Mouse (Mus musculus): ENCODE data around the gene Kidins220. TPM values are rescaled to one million over a fixed set of nuclear protein-coding genes. Genes with fewer than 3 reads are reported as not detected.

The Kidins220 gene
- polyA plus RNA-seq, 1 experiment from 2014 or later: 20.6 TPM

- Histone ChIP-seq H3K9ac (no peak overlapping the region), H3K27me3 (no peaks in the 10 kb centered on the region), H3K27ac (no peak overlapping the region), H3K4me3 (no peak overlapping the region), H3K36me3 (peaks cover 15% of the 10 kb centered on the region; the same call in 1 of the 2 replicates), H3K4me1 (no peaks in the 10 kb centered on the region), H3K4me2 (no peak overlapping the region), H3K9me3 (no peaks in the 10 kb centered on the region)
- WGBS: 76% methylated on average over 9 of the region's 9 CpGs
- ATAC-seq (ENCODE audit: borderline replicate concordance, extremely low read depth, low FRiP score, low TSS enrichment): no peak; the same call in 1 of the 2 replicates
Observed at GRCm38 (mm10) chr12:24942619-24943287, 32.0 kb upstream of the Kidins220 start.

DNA sequence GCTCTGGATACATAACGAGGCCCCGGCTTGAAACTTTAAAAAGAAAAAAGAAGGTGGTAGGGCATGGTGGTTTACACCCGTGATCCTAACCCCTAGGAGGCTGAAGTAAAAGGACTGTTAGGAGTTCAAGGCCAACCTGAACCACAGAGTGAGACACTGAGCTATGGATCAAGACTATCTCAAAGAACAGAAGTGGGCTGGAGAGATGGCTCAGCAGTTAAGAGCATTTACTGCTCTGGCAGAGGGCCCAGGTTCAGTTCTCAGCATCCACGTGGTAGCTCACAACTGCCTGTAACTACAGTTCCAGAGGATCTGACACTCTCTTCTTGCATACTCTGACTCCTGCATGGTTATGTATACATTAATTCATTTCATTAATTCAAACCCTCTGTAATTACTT lies 31.3 kb upstream of the Kidins220 start:
- no peaks in the 10 kb centered on the region for H3K4me1 ChIP-seq
- WGBS: 77% methylated on average over 4 of the region's 4 CpGs
- H3K27ac ChIP-seq: no peak overlapping the region
- H3K27me3 ChIP-seq: no peaks in the 10 kb centered on the region
- ATAC-seq (ENCODE audit: borderline replicate concordance, extremely low read depth, low FRiP score, low TSS enrichment): no peak
- H3K9me3 ChIP-seq: no peaks in the 10 kb centered on the region
- no peak overlapping the region for H3K9ac ChIP-seq
- no peak overlapping the region for H3K4me2 ChIP-seq
- H3K36me3 ChIP-seq: peaks cover 15% of the 10 kb centered on the region; the same call in 1 of the 2 replicates
- H3K4me3 ChIP-seq: no peak overlapping the region

DNA sequence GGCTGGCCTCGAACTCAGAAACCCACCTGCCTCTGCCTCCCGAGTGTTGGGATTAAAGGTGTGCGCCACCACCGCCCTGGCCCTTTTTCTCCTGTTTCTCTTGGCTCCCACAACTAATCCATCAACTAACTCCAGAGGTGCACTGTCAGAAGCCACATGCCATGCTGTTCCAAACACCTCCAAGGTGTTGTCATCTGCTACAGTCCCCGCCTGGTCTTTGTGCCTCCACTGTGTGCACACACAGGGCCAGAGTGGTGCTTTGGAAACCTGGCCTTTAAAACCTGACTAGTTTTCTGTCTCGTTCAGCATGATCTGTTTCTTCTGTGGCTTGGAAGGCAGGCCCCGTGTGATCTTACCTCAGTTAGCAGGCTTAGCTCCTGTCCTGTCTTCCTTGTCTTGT lies 30.1 kb upstream of the Kidins220 start:
- Histone ChIP-seq H3K36me3 (peaks cover 17% of the 10 kb centered on the region; the same call in 1 of the 2 replicates), H3K9ac (no peak overlapping the region), H3K4me2 (no peak overlapping the region), H3K27ac (no peak overlapping the region), H3K9me3 (no peaks in the 10 kb centered on the region), H3K4me1 (no peaks in the 10 kb centered on the region), H3K4me3 (no peak overlapping the region), H3K27me3 (no peaks in the 10 kb centered on the region)
- no peak for ATAC-seq (ENCODE audit: borderline replicate concordance, extremely low read depth, low FRiP score, low TSS enrichment)
- 73% methylated on average over 7 of the region's 7 CpGs for WGBS

GRCm38 (mm10) chr12:24947065-24947464 lies 27.7 kb upstream of the Kidins220 start:
- H3K4me1 ChIP-seq: no peaks in the 10 kb centered on the region
- no peak overlapping the region for H3K27ac ChIP-seq
- no peak overlapping the region for H3K9ac ChIP-seq
- 80% methylated on average over 14 of the region's 14 CpGs for WGBS
- H3K9me3 ChIP-seq: no peaks in the 10 kb centered on the region
- H3K27me3 ChIP-seq: no peaks in the 10 kb centered on the region
- ATAC-seq (ENCODE audit: borderline replicate concordance, extremely low read depth, low FRiP score, low TSS enrichment): no peak
- no peak overlapping the region for H3K4me3 ChIP-seq
- H3K36me3 ChIP-seq: peaks cover 15% of the 10 kb centered on the region
- no peak overlapping the region for H3K4me2 ChIP-seq

- no peak for ATAC-seq (ENCODE audit: borderline replicate concordance, extremely low read depth, low FRiP score, low TSS enrichment)
- no peak overlapping the region for H3K27ac ChIP-seq
- no peaks in the 10 kb centered on the region for H3K9me3 ChIP-seq
- H3K4me1 ChIP-seq: no peaks in the 10 kb centered on the region
- H3K9ac ChIP-seq: no peak overlapping the region
- H3K4me2 ChIP-seq: no peak overlapping the region
- H3K4me3 ChIP-seq: no peak overlapping the region
- WGBS: 53% methylated on average over 3 of the region's 3 CpGs
- no peaks in the 10 kb centered on the region for H3K27me3 ChIP-seq
- H3K36me3 ChIP-seq: peaks cover 14% of the 10 kb centered on the region
Observed at GRCm38 (mm10) chr12:24948344-24948743, 26.4 kb upstream of the Kidins220 start.

GRCm38 (mm10) chr12:24950376-24951046 lies 24.2 kb upstream of the Kidins220 start:
- 81% methylated on average over 7 of the region's 7 CpGs for WGBS
- Histone ChIP-seq H3K27ac (no peak overlapping the region), H3K9me3 (no peaks in the 10 kb centered on the region), H3K4me1 (no peaks in the 10 kb centered on the region), H3K4me3 (no peak overlapping the region), H3K9ac (no peak overlapping the region), H3K27me3 (no peaks in the 10 kb centered on the region), H3K36me3 (peaks cover 25% of the 10 kb centered on the region), H3K4me2 (no peak overlapping the region)
- ATAC-seq (ENCODE audit: borderline replicate concordance, extremely low read depth, low FRiP score, low TSS enrichment): no peak

DNA sequence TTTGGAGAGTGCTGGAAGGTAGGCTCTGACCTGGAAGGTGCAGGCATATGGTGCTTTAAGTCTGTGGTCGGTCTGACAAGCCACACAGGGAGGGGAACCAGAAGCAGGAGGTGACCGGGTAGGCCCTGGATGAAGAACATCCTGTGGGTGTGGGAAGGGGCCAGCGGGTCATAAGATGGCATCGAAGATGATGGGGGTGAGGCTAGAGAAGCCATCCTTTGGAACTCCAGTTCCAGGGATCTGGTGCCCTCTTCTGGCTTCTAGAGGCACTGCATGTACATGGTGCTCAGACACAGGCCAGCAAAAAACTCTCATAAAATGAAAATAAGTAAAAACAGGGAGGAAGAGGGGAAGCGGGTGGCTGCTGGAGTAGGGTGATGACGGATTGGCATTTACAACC lies 22.6 kb upstream of the Kidins220 start:
- H3K9me3 ChIP-seq: no peaks in the 10 kb centered on the region
- H3K4me1 ChIP-seq: no peaks in the 10 kb centered on the region
- no peak overlapping the region for H3K4me2 ChIP-seq
- no peak overlapping the region for H3K27ac ChIP-seq
- H3K27me3 ChIP-seq: no peaks in the 10 kb centered on the region
- H3K9ac ChIP-seq: no peak overlapping the region
- ATAC-seq (ENCODE audit: borderline replicate concordance, extremely low read depth, low FRiP score, low TSS enrichment): no peak
- 37% methylated on average over 6 of the region's 6 CpGs for WGBS
- peaks cover 23% of the 10 kb centered on the region for H3K36me3 ChIP-seq
- H3K4me3 ChIP-seq: no peak overlapping the region

DNA sequence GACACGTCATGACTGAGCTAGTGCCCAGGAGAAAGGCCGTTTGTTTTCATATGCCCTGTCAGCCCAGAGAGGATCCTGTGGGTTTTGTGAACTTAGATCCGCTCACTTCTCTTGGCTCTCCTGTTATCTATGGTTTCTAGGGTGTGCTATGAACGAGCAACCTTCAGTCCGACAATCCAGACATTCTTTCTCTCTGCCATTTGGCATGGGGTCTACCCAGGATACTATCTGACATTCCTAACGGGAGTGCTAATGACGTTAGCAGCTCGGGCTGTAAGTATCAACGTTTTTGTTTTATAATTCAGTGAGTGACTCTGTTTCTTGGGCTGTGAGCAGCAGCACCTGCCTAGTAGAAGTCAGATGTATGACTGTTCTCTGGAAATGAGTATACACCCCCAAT lies 19.6 kb upstream of the Kidins220 start:
- no peak for ATAC-seq (ENCODE audit: borderline replicate concordance, extremely low read depth, low FRiP score, low TSS enrichment)
- no peak overlapping the region for H3K4me2 ChIP-seq
- no peak overlapping the region for H3K27ac ChIP-seq
- H3K9me3 ChIP-seq: no peaks in the 10 kb centered on the region
- 63% methylated on average over 9 of the region's 9 CpGs for WGBS
- H3K4me3 ChIP-seq: no peak overlapping the region
- H3K4me1 ChIP-seq: no peaks in the 10 kb centered on the region
- no peak overlapping the region for H3K9ac ChIP-seq
- H3K36me3 ChIP-seq: peaks cover 18% of the 10 kb centered on the region
- no peaks in the 10 kb centered on the region for H3K27me3 ChIP-seq

GRCm38 (mm10) chr12:24958526-24958925 lies 16.2 kb upstream of the Kidins220 start:
- Histone ChIP-seq H3K4me1 (no peaks in the 10 kb centered on the region), H3K4me3 (no peak overlapping the region), H3K27me3 (no peaks in the 10 kb centered on the region), H3K27ac (no peak overlapping the region), H3K4me2 (no peak overlapping the region), H3K36me3 (peaks cover 12% of the 10 kb centered on the region), H3K9ac (no peak overlapping the region), H3K9me3 (no peaks in the 10 kb centered on the region)
- ATAC-seq (ENCODE audit: borderline replicate concordance, extremely low read depth, low FRiP score, low TSS enrichment): no peak
- WGBS: 84% methylated on average over 3 of the region's 3 CpGs

DNA sequence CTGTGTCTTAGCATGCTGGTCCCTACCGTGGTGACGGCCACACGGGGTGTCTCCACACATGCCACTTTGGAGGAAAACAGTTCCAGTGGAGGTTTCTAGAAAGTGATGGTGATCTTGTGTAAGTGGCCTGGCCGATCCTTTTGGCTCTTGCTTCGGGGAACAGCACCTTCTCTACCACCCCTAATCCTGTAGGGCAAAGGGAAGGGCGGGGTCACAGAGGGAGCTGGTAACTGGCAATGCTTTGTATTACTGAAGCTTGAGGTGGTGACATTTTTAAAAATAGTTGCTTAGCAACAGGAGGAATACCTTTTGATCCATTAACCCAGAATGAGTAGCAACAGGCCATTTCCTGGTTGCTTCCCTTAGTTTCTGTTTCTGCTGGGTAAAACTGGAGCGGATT lies 12.9 kb upstream of the Kidins220 start:
- Histone ChIP-seq H3K27me3 (no peaks in the 10 kb centered on the region), H3K27ac (no peak overlapping the region), H3K9me3 (no peaks in the 10 kb centered on the region), H3K4me2 (no peak overlapping the region), H3K4me3 (no peak overlapping the region), H3K9ac (no peak overlapping the region), H3K36me3 (no peaks in the 10 kb centered on the region; the same call in 1 of the 2 replicates), H3K4me1 (no peaks in the 10 kb centered on the region)
- no peak for ATAC-seq (ENCODE audit: borderline replicate concordance, extremely low read depth, low FRiP score, low TSS enrichment)
- 90% methylated on average over 7 of the region's 7 CpGs for WGBS

DNA sequence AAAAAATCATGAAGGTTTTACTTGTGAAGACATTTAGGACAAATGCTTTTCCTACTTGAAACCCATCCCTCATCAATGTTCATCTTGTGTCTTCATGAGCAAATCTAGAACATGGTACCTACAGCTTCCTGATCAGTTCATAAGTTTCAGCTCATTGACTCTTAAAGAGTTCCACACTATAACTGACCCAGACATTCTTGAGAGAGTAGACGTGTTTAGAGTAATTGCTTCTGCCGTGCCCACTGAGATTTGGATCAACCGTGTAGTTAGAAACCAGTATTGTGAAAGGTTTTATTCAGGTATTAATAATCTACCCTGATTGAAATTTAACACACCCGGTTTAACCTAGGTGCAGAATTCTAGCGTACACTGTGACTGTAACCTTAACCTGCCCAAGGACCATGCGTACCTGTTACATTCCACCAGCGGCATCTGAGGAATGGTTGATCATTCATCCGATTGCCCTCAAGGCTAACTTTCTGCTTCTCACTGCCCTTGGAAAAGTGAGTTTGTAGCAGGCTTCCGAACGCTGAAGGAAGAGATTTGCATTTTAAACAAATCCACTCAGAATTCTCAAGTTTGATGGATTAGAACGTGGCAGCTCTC lies 12.3 kb upstream of the Kidins220 start:
- H3K9ac ChIP-seq: no peak overlapping the region
- H3K4me3 ChIP-seq: no peak overlapping the region
- no peak overlapping the region for H3K27ac ChIP-seq
- no peaks in the 10 kb centered on the region; the same call in 1 of the 2 replicates for H3K36me3 ChIP-seq
- WGBS: 77% methylated on average over 11 of the region's 11 CpGs
- ATAC-seq (ENCODE audit: borderline replicate concordance, extremely low read depth, low FRiP score, low TSS enrichment): no peak
- no peaks in the 10 kb centered on the region for H3K4me1 ChIP-seq
- no peaks in the 10 kb centered on the region for H3K9me3 ChIP-seq
- H3K27me3 ChIP-seq: no peaks in the 10 kb centered on the region
- H3K4me2 ChIP-seq: no peak overlapping the region

GRCm38 (mm10) chr12:24963393-24964022 lies 11.2 kb upstream of the Kidins220 start:
- H3K27me3 ChIP-seq: no peaks in the 10 kb centered on the region
- ATAC-seq (ENCODE audit: borderline replicate concordance, extremely low read depth, low FRiP score, low TSS enrichment): no peak
- no peaks in the 10 kb centered on the region for H3K36me3 ChIP-seq
- H3K9ac ChIP-seq: no peak overlapping the region
- WGBS: 59% methylated on average over 13 of the region's 13 CpGs
- no peak overlapping the region for H3K4me2 ChIP-seq
- H3K4me3 ChIP-seq: no peak overlapping the region
- H3K9me3 ChIP-seq: no peaks in the 10 kb centered on the region
- H3K4me1 ChIP-seq: no peaks in the 10 kb centered on the region
- H3K27ac ChIP-seq: no peak overlapping the region

Measured in lung, embryonic 15.5 days (tissue).